Mouse (Mus musculus) erythroblast, embryonic 14.5 days (primary cell): Measurements from ENCODE around the gene Ggn.

Experiments used
- GATA1 ChIP-seq: IDR thresholded peaks from 2 replicates; pipeline ENCODE4 v1.6.1; 2012; ENCODE audit warnings: low read length, inconsistent platforms, mixed read lengths
- TAL1 ChIP-seq: IDR thresholded peaks from 3 replicates; pipeline ENCODE4 v1.6.1; 2012; ENCODE audit warnings: low read length, inconsistent platforms, mixed read lengths

DNA sequence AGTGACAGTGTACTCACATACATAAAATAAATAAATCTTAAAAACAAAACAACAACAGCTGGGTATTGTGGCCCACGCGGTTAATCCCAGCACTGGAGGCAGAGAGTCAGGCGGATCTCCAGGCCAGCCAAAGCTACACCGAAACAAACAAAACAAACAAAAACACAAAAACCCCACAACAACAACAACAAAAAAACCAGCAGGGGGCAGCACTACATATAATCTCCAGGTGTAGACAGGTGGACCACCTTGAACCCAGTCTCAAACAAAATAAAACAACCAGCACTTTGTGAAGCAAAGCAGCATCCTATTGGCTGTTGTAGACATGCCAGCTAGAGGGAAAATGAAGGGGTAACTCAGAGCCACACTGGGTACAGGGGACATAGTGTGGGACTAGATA lies 8.1 kb downstream of the Ggn start:
- TF ChIP-seq GATA1 (no peak), TAL1 (no peak)
